Mouse (Mus musculus) heart, postnatal 14 days (tissue): ENCODE results near the gene Slc1a2. TPM values are rescaled to one million over a fixed set of nuclear protein-coding genes. Genes with fewer than 3 reads are reported as not detected.

Source experiments
- DNase-seq, 2 experiments: peaks; one replicate each; pipeline ENCODE4 v3.0.0; 2021 to 2022
- intact Hi-C: fragments of 180-260 bp; cut with DNase I; formaldehyde crosslinking; loops from one replicate; pipeline ENCODE4 v1.15.1; 2025
- long read RNA-seq, 2 experiments: library from polyadenylated mRNA; stranded (forward); transcript quantifications; one replicate each; pipeline ENCODE4 v2.0.0; 2021
- total RNA-seq, 2 experiments: library from RNA; stranded (reverse); gene quantifications; 2 replicates each; pipeline ENCODE4 v1.2.3; 2021

The Slc1a2 gene
- total RNA-seq = under 1 TPM; 0.10 to 0.45 TPM
- long read RNA-seq, experiment 1 = 0 reads
- long read RNA-seq, experiment 2 = 0 reads

- no peak for DNase-seq
- intact Hi-C loops = no loop called here
These were observed at the start of gene Slc1a2 for GRCm38 (mm10) chr2:102658163-102658660. Gene Slc1a2, plus strand, starts transcription at chr2:102658659.

GRCm38 (mm10) chr2:102610485-102610884 is 48.0 kb upstream of the Slc1a2 start:
- intact Hi-C loops = no loop called here
- DNase-seq = no peak

- no peak for DNase-seq
- intact Hi-C loops = no loop called here
These were observed 41.8 kb upstream of the Slc1a2 start for GRCm38 (mm10) chr2:102616637-102617036.

GRCm38 (mm10) chr2:102620744-102621429 is 37.6 kb upstream of the Slc1a2 start:
- DNase-seq = no peak
- intact Hi-C loops = no loop called here

- intact Hi-C loops = no loop called here
- no peak for DNase-seq
These were observed 36.3 kb upstream of the Slc1a2 start for GRCm38 (mm10) chr2:102622176-102622575.

GRCm38 (mm10) chr2:102622943-102623342 is 35.5 kb upstream of the Slc1a2 start:
- intact Hi-C loops = no loop called here
- no peak for DNase-seq

- intact Hi-C loops = no loop called here
- no peak for DNase-seq
These were observed 33.9 kb upstream of the Slc1a2 start for GRCm38 (mm10) chr2:102624538-102624937.

- intact Hi-C loops = no loop called here
- no peak for DNase-seq
These were observed 26.1 kb upstream of the Slc1a2 start for GRCm38 (mm10) chr2:102632361-102632760.

- intact Hi-C loops = no loop called here
- DNase-seq = no peak
These were observed 24.4 kb upstream of the Slc1a2 start for GRCm38 (mm10) chr2:102634010-102634409.

GRCm38 (mm10) chr2:102635523-102636060 is 22.9 kb upstream of the Slc1a2 start:
- DNase-seq = peak in 1 of 2 experiments; percentile 7
- intact Hi-C loops = no loop called here

- intact Hi-C loops = no loop called here
- no peak for DNase-seq
These were observed 22.3 kb upstream of the Slc1a2 start for GRCm38 (mm10) chr2:102636116-102636600.

- intact Hi-C loops = no loop called here
- no peak for DNase-seq
These were observed 20.3 kb upstream of the Slc1a2 start for GRCm38 (mm10) chr2:102638140-102638539.

- intact Hi-C loops = no loop called here
- DNase-seq = no peak
These were observed 19.8 kb upstream of the Slc1a2 start for GRCm38 (mm10) chr2:102638690-102639089.

GRCm38 (mm10) chr2:102648845-102649500 is 9.5 kb upstream of the Slc1a2 start:
- DNase-seq = no peak
- intact Hi-C loops = no loop called here

GRCm38 (mm10) chr2:102650322-102650721 is 8.1 kb upstream of the Slc1a2 start:
- no peak for DNase-seq
- intact Hi-C loops = no loop called here

GRCm38 (mm10) chr2:102655966-102656725 is 2.3 kb upstream of the Slc1a2 start:
- intact Hi-C loops = no loop called here
- DNase-seq = no peak

GRCm38 (mm10) chr2:102657726-102658125 is 733 bp upstream of the Slc1a2 start:
- intact Hi-C loops = no loop called here
- DNase-seq = no peak

- peak; percentile 40 to 43 for DNase-seq
- intact Hi-C loops = no loop called here
These were observed 432 bp downstream of the Slc1a2 start for GRCm38 (mm10) chr2:102658661-102659520.

GRCm38 (mm10) chr2:102659521-102659830 is 1.0 kb downstream of the Slc1a2 start:
- DNase-seq = no peak
- intact Hi-C loops = no loop called here

GRCm38 (mm10) chr2:102661052-102661451 is 2.6 kb downstream of the Slc1a2 start:
- intact Hi-C loops = no loop called here
- no peak for DNase-seq
